Mouse (Mus musculus) urinary bladder, postnatal 4 days (tissue): ENCODE data around the gene Npl.

Experiments
- DNase-seq, 2 experiments: peaks; one replicate each; pipeline ENCODE4 v3.0.0; 2021 to 2022; ENCODE audit warnings: low spot score in 2 of 2

Gene Npl

DNA sequence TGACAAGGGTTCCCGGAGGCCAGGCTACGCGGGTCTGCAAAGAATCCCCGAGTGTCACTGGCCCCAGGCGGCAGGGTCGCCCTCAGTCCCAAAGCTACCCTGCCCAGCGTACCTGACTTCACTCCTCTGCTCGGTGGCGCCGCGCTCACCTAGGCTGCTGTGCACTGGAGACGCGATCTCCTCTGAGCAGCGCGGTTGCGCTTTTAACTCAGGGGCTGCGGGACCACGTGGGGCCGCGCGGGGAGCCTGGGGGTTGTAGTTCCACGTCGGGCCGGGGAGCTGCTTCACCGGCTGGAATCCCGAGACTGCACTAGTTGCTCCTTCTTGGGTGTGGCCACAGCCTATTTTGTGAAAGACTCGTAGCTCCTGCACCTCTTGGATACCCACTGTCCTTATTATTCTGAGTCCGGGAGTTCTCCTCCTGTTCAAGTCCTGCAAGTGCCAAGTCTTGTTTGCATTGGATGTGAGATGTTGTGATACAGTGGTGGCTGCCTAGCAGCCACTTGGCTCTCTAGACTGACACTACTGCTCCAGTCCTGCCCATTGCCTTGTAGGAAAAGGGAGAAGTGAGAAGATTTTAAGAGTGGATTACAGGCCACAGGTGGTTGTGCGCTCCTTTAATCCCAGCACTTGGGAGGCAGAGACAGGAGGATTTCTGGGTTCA lies at the start of gene Npl:
Gene Npl (minus strand): TSS at position 510 of the 664 bp plus-strand sequence.
- peak; percentile 65 to 76 for DNase-seq

DNA sequence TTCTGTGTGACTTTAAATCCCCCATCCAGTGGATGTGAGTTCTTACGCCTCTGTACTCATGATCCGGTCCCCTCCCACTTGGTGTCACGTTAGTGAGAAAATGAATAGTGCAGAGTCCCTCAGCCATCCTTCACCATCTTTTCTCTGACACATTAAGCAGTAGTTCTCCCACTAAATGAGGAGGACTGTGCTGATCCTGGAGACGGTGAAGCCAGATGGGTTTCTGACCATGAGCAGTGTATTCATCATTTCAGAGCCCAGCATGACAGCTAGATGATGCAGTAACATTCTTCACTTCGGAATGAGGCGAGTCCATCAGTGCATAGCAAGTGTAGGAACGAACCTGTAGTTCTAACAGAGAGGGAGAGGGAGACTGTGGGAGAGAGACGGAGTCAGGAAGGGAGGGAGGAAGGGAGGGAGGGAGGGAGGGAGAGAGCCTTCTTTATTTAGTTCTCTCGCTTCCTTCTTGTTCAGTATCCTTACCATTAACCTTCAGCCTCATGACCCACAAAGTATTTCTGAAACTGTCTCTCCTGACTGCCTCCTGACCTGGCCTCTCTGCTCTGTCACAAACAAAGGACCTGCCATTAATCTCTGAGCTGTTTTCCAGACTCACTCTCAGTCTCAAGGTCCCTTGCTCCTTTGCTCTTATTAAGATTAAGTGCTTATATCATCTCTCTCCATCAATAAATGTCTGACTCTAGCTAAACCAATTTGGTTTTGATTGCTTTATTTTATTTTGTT lies 49.6 kb upstream of the Npl start:
- no peak for DNase-seq

DNA sequence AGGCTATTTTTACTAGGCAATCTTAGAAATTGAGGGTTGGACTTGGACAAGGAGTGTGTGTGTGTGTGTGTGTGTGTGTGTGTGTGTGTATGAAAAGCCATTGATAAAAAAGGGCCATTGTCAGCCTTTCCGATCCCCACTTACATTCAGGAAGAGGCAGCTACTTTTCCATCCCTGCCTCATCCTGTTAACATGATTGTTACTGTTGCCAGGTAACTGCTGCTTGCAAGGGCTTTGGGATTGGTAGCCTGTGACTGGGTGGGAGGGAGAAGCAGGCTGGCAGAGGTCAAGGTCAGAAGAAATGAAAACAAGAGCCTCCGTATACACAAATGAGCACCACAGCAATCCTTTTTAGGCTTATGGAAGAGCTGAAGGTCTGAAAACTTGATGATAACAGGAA lies 48.9 kb upstream of the Npl start:
- DNase-seq, result no peak

DNA sequence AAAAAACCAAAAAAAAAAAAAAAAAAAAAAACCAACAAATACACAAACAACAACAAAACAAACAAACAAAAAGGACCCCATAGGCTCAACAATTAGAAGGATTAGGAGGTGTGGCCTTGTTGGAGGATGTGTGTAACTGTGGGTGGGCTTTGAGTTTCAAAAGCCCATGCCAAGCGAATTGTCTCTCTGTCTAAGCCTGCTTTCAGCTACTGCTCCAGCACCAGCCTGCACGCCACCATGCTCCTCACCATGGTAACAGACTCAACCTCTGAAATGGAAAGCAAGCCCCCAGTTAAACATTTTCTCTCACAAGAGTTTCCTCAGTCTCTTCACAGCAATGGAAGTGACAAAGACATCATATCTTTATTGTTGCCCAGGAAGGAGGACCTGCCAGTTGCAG lies 43.8 kb upstream of the Npl start:
- no peak for DNase-seq

DNA sequence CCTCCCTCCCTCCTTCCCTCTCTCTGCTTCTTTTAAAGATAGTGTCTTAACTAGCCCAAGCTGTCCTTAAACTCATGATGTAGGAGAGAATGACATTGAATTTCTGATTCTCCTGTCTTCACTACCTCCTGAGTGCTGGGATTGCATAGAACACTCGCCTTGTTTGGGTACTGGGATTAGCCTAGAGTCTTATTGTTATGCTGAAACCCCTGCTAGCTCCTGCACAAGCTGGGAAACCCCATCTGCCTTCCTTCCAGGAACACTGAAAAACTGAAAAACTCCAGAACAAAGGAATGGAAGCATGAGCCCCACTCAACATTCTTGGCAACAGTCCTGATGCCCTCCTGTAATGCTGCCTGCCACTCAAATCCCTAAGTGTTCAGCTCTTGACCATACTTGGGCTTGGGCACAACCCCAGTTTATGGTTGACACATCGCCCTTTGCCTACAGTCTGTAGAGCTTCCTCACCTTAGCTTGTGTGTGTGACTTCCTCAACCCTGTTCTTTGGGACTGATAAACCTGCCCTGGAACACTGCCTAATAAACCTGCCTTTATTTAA lies 40.4 kb upstream of the Npl start:
- DNase-seq, result no peak

DNA sequence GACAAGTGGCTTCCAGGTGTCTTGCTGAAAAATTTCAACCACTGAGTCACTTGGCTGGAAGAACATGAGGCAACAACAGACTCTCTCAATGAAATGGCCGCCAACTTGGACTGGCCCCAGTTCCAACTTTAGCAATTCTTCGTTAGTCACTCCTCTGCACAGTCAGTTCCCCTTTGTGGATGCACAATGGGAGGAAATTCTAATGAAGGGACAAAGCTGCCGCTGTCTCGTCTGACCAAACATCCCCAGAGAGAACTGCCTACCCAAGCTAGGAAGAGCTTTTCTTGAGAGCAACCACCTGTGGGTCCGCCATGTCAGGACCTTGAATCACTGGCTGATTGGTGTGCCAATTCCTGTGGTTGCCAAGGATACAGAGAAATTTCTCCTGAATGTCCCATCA lies 38.1 kb upstream of the Npl start:
- DNase-seq, result no peak

DNA sequence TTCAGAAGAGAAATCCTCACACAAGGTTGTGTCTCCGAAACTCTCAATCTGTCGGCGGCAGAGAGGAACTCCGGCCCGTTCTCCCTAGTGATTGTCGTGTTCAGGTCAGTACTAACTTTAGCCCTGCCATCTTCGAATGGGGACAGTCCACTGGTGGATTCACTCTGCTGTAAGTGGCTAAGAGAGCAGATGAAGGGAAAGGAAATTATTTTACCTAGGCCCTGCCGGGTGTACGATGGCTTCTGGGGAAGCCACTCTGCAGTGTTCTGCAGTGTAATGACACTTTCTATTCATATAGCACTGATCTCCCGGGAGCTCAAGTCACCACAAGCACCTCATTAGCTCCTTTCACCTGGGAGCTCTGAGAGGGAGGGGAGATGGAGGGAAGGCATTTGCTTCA lies 37.0 kb upstream of the Npl start:
- DNase-seq, result no peak

DNA sequence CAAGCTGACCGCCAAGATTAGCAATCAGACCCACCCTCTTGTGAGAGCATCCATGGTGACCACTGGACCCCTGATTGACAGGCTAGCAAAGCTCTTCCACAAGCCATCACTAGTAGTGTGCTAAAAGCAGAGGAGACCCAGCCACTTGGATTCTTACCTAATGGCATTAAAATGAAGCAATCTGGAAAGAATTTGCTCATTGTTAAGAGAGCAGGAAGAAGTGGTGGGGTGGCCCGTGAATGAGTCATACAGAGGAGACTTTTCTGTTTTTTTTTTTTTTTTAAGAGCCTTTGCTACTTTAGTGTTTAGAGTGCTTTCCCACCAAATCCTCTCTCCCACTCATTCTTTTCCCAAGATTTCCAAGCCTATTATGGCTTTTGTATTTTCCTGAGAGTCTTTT lies 35.9 kb upstream of the Npl start:
- no peak for DNase-seq

DNA sequence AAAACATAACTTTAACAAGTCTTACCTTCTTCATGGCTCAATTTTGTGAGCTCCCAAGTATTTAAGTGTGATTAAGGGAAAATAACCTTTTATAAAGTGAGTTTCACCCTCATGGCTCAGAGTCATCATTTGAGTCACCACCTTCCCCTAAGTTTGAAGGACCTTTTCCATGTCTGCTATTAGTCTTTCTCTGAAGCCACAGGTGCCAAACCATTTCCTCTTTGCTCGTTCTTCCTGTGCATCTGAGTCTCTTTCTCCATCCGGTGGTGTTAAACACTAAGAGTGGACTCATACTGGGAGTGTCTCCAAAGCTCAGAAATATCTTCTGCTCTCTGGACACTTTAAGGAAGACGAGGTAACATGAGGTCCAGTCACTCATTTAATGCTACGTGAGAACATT lies 33.3 kb upstream of the Npl start:
- DNase-seq, result no peak

DNA sequence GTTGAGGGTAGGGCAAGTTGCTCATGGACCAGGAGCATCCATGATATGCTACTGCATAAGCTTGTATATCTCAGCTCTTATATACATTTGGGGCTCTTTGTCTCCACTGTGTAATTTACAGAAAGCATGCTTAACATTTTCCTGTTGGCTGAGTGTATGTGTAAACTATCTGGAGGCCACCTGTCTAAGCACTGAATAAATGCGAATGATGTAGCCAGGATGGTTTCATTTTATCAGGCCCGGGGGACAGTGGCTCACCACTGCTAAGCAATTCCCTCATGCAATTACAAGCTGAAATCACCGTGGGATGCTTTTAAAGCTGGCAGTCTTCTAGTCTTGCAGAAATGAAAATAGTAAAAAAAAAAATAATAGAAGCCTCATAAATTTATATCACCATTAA lies 24.9 kb upstream of the Npl start:
- DNase-seq, result no peak

DNA sequence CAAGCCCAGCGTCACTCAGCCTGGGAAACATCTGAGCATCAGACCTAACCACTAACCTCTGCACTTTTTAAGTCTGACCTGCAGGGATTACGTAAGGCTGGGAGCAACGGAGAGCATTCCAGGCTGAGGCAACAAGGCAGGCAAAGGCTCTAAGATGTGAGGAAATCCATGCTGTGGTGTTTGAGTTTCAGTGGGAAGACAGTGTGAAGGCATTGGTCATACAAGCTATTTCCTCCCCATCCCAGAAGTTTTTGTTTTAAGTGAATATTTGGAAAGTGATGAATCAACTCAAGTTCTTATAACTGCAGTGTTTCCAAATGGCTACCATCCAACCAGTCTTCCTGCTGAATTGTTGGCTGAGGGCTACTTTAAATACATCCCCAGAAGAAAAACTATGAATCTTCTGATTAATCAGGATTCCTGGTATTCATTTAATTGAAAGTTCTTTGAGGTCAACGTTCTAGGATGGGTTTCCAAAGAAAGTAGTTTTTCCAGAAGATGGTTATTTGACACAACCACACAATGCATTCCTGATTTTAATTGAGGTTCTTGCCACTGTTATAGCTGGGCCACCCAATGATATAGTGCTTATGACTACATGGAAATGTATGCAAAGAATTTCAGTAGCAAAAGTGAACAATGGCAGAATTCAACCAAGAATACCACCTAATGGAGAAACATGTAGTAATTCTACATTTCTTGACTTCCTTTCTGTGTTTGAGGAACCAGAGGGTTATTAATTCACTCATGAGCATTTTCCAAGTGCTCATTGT lies 22.6 kb upstream of the Npl start:
- no peak for DNase-seq

DNA sequence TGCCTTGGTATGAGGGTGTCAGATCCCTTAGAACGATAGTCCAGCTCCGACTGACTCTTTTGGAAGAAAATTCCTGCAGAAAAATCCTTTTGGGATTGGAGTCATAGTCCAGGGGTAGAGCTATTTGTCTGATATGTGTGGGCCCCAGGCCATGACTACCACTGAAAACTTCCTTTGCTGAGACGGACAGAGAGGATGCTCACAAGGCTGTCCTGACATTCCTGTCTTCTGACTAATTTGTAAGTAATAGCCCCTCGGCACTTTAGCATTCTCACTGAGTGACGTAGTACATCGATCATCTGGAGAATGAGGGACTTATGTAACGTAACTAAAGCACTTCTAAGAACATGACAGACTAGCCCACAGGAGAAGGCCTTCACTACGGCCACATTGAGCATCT lies 15.9 kb upstream of the Npl start:
- DNase-seq, result no peak

DNA sequence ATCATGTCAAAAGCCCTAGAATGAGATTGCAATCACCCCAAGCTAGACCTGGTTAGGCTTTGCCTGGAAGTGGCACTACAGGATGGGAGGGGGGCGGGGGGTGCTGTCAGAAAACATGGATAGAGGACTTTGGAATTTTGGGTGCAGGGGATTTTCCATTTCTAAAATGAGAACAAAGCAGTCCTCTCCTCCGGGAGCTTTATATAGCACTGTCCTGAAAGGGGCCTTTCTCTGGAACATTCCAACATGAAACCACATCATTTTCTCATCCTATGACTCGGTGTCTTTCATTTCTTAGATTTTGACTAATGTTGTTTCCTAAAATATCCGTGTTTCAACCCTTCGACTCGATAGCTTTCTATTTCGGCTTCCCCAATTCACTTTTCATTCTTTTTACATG lies 14.9 kb upstream of the Npl start:
- no peak for DNase-seq

DNA sequence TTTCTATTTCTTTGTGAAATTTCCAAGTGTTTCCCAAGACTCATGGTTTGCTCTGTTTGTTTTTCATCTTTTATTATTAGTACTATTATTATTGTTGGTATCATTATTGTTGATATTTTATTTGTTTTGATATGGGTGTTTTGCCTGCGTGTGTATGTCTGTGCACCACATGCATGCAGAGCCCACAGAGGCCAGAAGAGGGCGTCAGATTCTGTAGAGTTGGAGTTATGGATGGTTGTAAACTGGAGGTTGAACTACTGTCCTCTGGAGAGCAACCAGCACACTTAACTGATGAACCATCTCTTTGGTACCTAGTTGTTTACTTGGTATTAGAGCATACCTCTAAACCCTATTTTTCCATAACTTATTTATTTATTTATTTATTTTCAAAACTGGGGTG lies 13.8 kb upstream of the Npl start:
- no peak for DNase-seq

DNA sequence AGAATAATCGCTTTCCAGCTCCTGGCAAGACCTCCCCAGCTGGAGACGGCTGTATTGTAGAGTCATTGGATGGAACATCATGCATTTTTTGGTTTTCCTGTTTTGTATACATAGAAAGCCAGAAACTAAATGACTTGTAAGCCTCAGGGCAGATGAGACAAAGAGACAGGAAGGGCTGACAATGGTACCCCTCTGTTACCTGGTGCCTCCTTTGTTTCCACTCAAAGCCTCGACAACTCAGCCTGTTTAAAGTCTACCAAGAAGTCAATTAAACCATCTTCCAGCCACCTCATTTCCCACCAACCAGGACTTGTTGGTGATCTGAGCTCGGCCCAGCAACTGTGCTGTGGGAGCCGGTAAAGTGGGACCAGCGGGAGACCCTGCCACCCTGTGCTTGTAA lies 11.0 kb upstream of the Npl start:
- DNase-seq, result no peak

DNA sequence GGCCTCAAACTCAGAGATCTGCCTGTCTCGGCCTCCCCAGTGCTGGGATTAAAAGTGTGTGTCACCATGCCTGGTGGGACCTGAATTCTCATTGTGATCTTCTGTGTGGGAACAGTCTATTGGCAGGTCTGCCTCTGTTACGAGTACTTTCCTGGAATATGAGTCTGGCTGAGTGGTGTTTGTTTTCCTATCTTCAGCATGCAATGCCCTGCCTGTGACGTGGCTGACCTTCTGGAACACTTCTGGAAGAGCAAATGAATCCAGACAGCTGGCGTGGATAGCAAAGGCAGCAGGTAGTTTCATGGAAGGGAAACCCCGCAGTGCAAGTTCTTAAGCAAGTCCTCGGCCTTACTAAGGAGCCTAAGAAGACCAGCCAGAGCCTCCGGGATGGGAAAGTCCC lies 9.9 kb upstream of the Npl start:
- no peak for DNase-seq

DNA sequence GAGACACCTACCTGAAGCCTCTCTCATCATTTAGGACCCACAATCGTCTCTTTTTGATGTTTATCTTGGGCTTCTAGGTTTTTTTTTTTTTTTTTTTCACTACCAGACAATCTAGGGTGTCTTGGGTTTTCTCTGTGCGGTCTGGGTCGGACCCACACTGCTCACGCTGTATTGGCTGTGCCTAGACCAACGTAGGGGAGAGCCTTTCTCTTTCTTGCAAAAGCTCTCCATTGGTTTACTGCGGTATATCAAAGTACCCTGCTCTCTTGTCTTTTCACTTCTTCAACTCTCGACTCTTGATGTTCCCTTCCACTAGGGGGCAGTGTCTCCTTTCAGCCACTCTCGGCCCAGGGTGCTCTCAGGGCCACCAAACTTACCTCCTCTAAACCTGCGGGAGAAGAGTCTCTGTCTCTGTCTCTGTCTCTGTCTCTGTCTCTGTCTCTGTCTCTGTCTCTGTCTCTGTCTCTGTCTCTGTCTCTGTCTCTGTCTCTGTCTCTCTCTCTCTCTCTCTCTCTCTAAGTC lies 9.3 kb upstream of the Npl start:
- DNase-seq, result peak; percentile 35 to 68

DNA sequence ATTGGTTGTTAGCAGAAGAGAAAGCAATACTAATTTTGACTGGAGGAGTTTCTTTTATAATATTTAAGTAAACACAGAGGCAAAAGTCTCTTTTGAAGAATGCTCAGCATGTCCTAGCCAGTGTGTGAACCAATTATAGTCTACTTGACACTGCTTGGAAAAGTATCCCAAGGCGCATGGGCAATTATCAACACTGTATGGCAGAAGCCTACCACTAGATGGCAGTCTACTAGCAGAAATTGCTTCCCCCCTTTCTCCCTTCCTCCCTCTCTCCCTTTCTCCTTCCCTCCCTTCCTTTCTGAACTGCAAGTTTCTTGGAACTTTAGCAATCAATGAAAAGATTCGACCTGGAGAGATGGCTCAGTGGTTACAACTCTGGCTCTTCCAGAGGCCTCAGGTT lies 7.1 kb upstream of the Npl start:
- DNase-seq, result no peak

DNA sequence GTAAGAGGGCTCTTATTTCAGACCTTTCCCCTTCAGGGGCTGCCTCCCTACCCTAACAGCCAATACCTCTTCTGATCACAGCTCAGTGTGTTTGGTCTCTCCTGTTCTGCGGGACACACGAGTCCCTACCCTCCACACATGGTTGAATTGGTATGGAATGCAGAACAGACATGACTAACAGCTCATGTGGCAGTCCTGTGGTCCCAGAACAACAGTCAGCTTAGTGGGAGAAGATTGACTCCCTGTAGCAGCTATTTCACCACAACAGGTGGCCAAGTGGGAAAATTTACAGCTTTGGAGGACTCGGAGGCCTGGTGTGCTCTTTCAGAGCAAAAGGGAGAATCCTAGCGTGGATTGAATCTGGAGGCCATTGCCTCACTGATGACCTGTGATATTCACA lies 6.4 kb upstream of the Npl start:
- DNase-seq, result no peak

DNA sequence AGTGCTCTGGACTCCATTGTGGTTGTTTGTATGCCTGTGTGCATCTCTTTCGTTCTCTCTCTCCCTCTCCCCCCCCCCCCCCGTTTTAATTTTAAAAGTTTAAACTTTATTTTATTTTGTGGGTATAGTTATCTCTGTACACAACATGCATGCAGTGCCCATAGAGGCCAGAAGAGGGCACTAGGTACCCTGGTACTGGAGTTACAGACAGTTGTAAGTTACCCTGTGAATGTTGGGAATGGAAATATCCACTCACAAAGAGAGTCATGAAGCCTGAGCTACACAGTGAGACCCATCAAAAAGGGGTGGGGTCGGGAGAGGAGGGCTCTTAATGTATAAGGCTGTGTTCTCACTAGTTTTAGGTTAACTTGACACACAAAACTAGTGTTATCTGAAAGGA lies 969 bp upstream of the Npl start:
- no peak for DNase-seq

DNA sequence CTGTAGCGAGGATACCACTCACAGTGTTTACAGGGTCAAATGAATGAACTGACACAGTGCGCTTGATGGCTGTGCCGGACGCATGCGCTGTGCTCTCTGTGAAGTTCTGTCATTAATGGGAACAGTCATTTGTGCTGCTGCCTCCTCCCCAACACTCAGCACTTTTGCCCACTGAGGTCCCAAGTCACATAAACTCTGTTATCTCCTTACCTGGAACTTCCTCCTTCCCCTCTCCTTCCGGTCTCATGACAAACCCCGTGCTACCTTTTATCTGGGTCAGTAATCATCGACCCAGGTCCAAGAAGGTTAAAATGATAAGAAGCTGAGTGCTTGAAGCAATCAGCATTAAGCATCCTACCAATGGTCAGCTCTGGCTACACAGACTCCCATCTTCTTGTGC lies 2.3 kb downstream of the Npl start:
- no peak for DNase-seq

DNA sequence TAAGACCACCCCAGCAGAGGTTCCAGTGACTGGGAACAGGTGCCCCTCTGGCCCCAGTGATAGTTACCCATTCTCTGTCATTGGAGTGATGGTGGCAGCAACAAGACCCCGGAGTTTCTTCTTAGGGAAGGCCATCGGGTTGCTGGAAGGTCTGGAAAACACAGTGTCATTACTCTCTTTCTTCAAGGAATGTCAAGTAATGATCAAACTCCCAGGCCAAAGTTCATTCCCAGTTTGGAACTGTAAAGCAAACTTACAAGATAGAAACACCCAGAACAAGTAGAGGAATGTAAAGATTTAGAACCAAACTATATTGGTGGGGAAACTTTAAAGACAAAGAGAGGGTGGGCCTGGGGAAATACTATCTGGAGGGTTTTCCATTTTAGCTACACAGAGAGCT lies 4.6 kb downstream of the Npl start:
- DNase-seq, result no peak
